Mouse (Mus musculus) erythroblast, embryonic 14.5 days (primary cell): ENCODE data around the gene Fbln1.

ENCODE experiments used
- GATA1 ChIP-seq: IDR thresholded peaks from 2 replicates; pipeline ENCODE4 v1.6.1; 2012; ENCODE audit warnings: low read length, inconsistent platforms, mixed read lengths
- TAL1 ChIP-seq: IDR thresholded peaks from 3 replicates; pipeline ENCODE4 v1.6.1; 2012; ENCODE audit warnings: low read length, inconsistent platforms, mixed read lengths

- no peak for TF ChIP-seq GATA1
- TF ChIP-seq TAL1: no peak
Measured at GRCm38 (mm10) chr15:85327808-85328207, 122.1 kb downstream of the Fbln1 start.
